Mouse (Mus musculus): Measurements from ENCODE around the gene Cbx5. TPM values are rescaled to one million over a fixed set of nuclear protein-coding genes. Genes with fewer than 3 reads are reported as not detected.

Gene Cbx5
- polyA plus RNA-seq, 1 experiment from 2014 or later = 115 TPM

GRCm38 (mm10) chr15:103178767-103179166, 60.8 kb downstream of the Cbx5 start:
- Histone ChIP-seq H3K27ac (no peak overlapping the region), H3K4me2 (no peak overlapping the region), H3K36me3 (no peaks in the 10 kb centered on the region), H3K9me3 (no peaks in the 10 kb centered on the region), H3K27me3 (peaks cover 76% of the 10 kb centered on the region), H3K9ac (no peak overlapping the region), H3K4me3 (no peak overlapping the region), H3K4me1 (peaks cover 26% of the 10 kb centered on the region)
- WGBS = 83% methylated on average over 1 of the region's 1 CpGs
- no peak for ATAC-seq (ENCODE audit: borderline replicate concordance, extremely low read depth, low FRiP score, low TSS enrichment)

DNA sequence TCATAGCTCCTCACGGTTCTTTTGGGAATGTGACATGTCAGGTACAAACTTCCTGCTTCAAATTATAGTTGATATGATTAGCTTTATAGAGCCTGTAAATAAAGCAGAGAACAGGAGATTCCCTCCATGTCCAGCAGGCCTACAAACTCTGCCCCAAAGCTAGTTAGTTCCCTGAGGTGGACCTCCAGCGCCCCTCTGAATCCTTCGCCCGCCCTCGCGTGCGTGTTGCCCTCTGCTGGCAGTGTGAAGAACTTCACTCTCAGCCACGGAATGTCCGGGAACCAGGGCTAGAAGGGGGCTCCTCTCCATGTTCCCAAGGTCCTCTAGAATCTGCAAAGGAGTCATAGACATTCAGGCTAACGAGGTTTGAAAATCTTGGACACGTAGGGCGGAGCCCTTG, 61.5 kb downstream of the Cbx5 start:
- 16% methylated on average over 12 of the region's 12 CpGs for WGBS
- H3K4me3 ChIP-seq = no peak overlapping the region
- H3K36me3 ChIP-seq = no peaks in the 10 kb centered on the region
- peaks cover 80% of the 10 kb centered on the region for H3K27me3 ChIP-seq
- peaks cover 19% of the 10 kb centered on the region for H3K4me1 ChIP-seq
- no peak overlapping the region for H3K9ac ChIP-seq
- H3K27ac ChIP-seq = no peak overlapping the region
- H3K4me2 ChIP-seq = no peak overlapping the region; the same call in 1 of the 2 replicates
- H3K9me3 ChIP-seq = no peaks in the 10 kb centered on the region
- no peak for ATAC-seq (ENCODE audit: borderline replicate concordance, extremely low read depth, low FRiP score, low TSS enrichment)

DNA sequence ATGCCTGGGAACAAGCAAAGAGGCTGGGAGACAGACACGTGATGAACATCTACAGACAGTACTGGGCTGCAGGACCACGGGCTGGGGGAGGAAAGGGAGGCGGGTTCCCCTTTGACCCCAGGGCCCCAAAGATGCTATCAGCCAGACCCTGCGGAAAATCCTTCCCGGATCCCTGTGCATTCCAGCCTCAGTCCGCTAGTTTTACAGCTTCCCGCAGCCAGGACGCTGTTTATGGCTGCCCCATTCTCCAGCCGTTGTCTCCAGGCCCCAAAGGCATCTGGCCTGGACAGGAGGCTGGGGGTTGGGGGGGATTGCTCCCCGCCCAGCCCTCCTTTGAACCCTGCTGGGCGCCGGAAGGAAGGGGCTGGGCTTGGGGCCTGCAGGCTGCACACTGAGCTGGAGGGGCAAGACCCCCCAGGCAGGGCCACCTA, 62.0 kb downstream of the Cbx5 start:
- WGBS = 6% methylated on average over 11 of the region's 12 CpGs
- ATAC-seq (ENCODE audit: borderline replicate concordance, extremely low read depth, low FRiP score, low TSS enrichment) = 0 out of 2 replicates have a peak, but pooled peaks have one; percentile 13

GRCm38 (mm10) chr15:103176874-103177421, 62.7 kb downstream of the Cbx5 start:
- Histone ChIP-seq H3K27ac (no peak overlapping the region), H3K4me3 (peak overlapping the region; percentile 4; the same call in 1 of the 2 replicates), H3K4me2 (peak overlapping the region; percentile 40; the same call in 1 of the 2 replicates)

More for the DNA sequence above, 62.0 kb downstream of the Cbx5 start:
- H3K9me3 ChIP-seq = no peaks in the 10 kb centered on the region
- peaks cover 14% of the 10 kb centered on the region for H3K4me1 ChIP-seq
- H3K4me3 ChIP-seq = no peak overlapping the region
- H3K9ac ChIP-seq = no peak overlapping the region; the same call in 1 of the 2 replicates
- H3K27ac ChIP-seq = no peak overlapping the region
- peaks cover 80% of the 10 kb centered on the region for H3K27me3 ChIP-seq
- H3K4me2 ChIP-seq = peak overlapping the region; percentile 40
- H3K36me3 ChIP-seq = no peaks in the 10 kb centered on the region

DNA sequence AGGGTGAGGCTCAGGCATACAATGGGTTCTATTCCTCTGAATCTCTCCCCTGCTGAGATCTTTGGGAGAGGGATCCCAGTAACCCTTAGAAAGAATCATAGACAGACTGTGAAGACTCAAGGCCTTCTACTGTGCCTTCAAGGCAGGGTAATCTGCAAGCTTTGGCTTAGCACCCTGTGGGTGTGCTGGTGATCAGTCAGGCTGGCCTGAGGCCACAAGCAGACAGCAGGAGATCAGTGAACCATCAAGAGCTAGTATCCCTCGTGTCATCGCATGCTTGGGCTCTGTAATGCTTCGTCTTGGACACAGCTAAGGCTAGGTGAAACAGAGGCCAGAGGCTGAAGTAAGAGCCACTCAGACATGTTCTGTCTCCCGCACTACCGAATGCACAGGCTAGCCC, 66.4 kb downstream of the Cbx5 start:
- H3K27ac ChIP-seq = no peak overlapping the region
- H3K36me3 ChIP-seq = no peaks in the 10 kb centered on the region
- ATAC-seq (ENCODE audit: borderline replicate concordance, extremely low read depth, low FRiP score, low TSS enrichment) = no peak
- peaks cover 99% of the 10 kb centered on the region for H3K27me3 ChIP-seq
- WGBS = 78% methylated on average over 5 of the region's 5 CpGs
- H3K4me1 ChIP-seq = peaks cover 34% of the 10 kb centered on the region
- H3K4me2 ChIP-seq = no peak overlapping the region
- H3K9ac ChIP-seq = no peak overlapping the region
- no peaks in the 10 kb centered on the region for H3K9me3 ChIP-seq
- H3K4me3 ChIP-seq = no peak overlapping the region

More at GRCm38 (mm10) chr15:103176874-103177421, 62.7 kb downstream of the Cbx5 start:
- Histone ChIP-seq H3K4me1 (peaks cover 14% of the 10 kb centered on the region), H3K27me3 (peaks cover 86% of the 10 kb centered on the region), H3K9me3 (no peaks in the 10 kb centered on the region), H3K36me3 (no peaks in the 10 kb centered on the region), H3K9ac (no peak overlapping the region)
- 2% methylated on average over 18 of the region's 18 CpGs for WGBS
- peak; percentile 62 for ATAC-seq (ENCODE audit: borderline replicate concordance, extremely low read depth, low FRiP score, low TSS enrichment)

- 5% methylated on average over 10 of the region's 10 CpGs for WGBS
- no peak overlapping the region for H3K9ac ChIP-seq
- ATAC-seq (ENCODE audit: borderline replicate concordance, extremely low read depth, low FRiP score, low TSS enrichment) = no peak
- peaks cover 99% of the 10 kb centered on the region for H3K27me3 ChIP-seq
- peaks cover 27% of the 10 kb centered on the region for H3K4me1 ChIP-seq
- H3K9me3 ChIP-seq = no peaks in the 10 kb centered on the region
- no peak overlapping the region for H3K27ac ChIP-seq
- no peaks in the 10 kb centered on the region for H3K36me3 ChIP-seq
- H3K4me2 ChIP-seq = no peak overlapping the region
- H3K4me3 ChIP-seq = no peak overlapping the region
These were observed 67.1 kb downstream of the Cbx5 start for GRCm38 (mm10) chr15:103172537-103172936.

- no peak overlapping the region for H3K27ac ChIP-seq
- H3K9me3 ChIP-seq = no peaks in the 10 kb centered on the region
- H3K9ac ChIP-seq = no peak overlapping the region
- H3K27me3 ChIP-seq = peaks cover 99% of the 10 kb centered on the region
- WGBS = 12% methylated on average over 8 of the region's 8 CpGs
- ATAC-seq (ENCODE audit: borderline replicate concordance, extremely low read depth, low FRiP score, low TSS enrichment) = no peak
- no peak overlapping the region for H3K4me3 ChIP-seq
- peaks cover 19% of the 10 kb centered on the region for H3K4me1 ChIP-seq
- no peak overlapping the region for H3K4me2 ChIP-seq
- no peaks in the 10 kb centered on the region for H3K36me3 ChIP-seq
These were observed 68.3 kb downstream of the Cbx5 start for GRCm38 (mm10) chr15:103171276-103171675.

DNA sequence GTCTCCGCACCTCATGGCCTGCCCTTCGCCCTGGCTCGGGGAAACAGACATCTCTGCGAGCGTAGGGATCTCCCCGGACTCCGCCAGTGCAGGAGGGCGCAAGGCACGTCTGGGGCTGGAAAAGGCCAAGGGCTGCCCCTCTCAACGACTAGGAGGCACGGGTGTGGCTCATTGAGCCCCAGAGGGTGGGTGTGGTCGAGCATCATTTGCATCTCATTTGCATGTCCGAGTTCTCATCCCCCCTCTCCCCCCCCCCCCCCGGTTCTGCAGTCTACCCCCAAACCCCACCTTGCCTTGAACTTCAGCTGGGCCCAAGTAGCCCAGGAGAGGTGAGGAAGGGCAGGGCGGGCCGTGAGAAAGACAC, 69.3 kb downstream of the Cbx5 start:
- H3K4me3 ChIP-seq = peak overlapping the region; percentile 51
- H3K4me1 ChIP-seq = peaks cover 19% of the 10 kb centered on the region
- H3K9me3 ChIP-seq = no peaks in the 10 kb centered on the region
- no peak overlapping the region for H3K9ac ChIP-seq
- 14% methylated on average over 14 of the region's 16 CpGs for WGBS
- no peaks in the 10 kb centered on the region for H3K36me3 ChIP-seq
- no peak overlapping the region for H3K27ac ChIP-seq
- peak overlapping the region; percentile 92 for H3K4me2 ChIP-seq
- no peak for ATAC-seq (ENCODE audit: borderline replicate concordance, extremely low read depth, low FRiP score, low TSS enrichment)
- peaks cover 97% of the 10 kb centered on the region for H3K27me3 ChIP-seq

GRCm38 (mm10) chr15:103169612-103170315, 69.9 kb downstream of the Cbx5 start:
- Histone ChIP-seq H3K27ac (no peak overlapping the region), H3K36me3 (no peaks in the 10 kb centered on the region), H3K9me3 (no peaks in the 10 kb centered on the region), H3K4me3 (peak overlapping the region; percentile 51), H3K9ac (no peak overlapping the region), H3K27me3 (peaks cover 92% of the 10 kb centered on the region), H3K4me2 (peak overlapping the region; percentile 92), H3K4me1 (peaks cover 19% of the 10 kb centered on the region)
- WGBS = 6% methylated on average over 26 of the region's 26 CpGs
- no peak for ATAC-seq (ENCODE audit: borderline replicate concordance, extremely low read depth, low FRiP score, low TSS enrichment)

GRCm38 (mm10) chr15:103168801-103169611, 70.6 kb downstream of the Cbx5 start:
- ATAC-seq (ENCODE audit: borderline replicate concordance, extremely low read depth, low FRiP score, low TSS enrichment) = peak; percentile 19; the same call in 1 of the 2 replicates
- Histone ChIP-seq H3K4me1 (peaks cover 19% of the 10 kb centered on the region), H3K9me3 (no peaks in the 10 kb centered on the region), H3K27me3 (peaks cover 84% of the 10 kb centered on the region), H3K27ac (no peak overlapping the region), H3K4me3 (peak overlapping the region; percentile 51), H3K36me3 (no peaks in the 10 kb centered on the region), H3K9ac (peak overlapping the region; percentile 44), H3K4me2 (peak overlapping the region; percentile 92)
- WGBS = under 1% methylated on average over 62 of the region's 63 CpGs

DNA sequence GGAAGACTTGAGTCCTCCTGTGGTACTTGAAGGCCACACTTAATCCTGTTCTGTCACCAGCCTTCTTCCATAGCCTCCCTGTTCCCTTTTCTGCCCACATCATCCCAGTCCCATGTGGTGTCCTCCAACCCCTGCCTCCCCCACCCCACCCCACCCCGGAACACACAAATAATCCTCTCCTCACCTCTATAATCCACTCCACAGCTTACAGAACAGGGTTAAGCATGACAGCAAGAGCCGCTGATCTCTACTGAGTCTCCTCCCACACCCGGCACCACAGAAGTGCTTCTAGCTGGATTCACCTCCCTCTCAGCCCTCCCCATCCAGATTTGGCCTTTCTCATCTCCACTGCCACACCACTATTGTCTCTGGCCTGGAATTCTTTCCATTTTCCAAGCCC, 71.8 kb downstream of the Cbx5 start:
- Histone ChIP-seq H3K27ac (no peak overlapping the region), H3K9ac (no peak overlapping the region), H3K4me1 (peaks cover 25% of the 10 kb centered on the region), H3K4me2 (no peak overlapping the region), H3K36me3 (no peaks in the 10 kb centered on the region), H3K4me3 (no peak overlapping the region), H3K9me3 (no peaks in the 10 kb centered on the region), H3K27me3 (peaks cover 73% of the 10 kb centered on the region)
- ATAC-seq (ENCODE audit: borderline replicate concordance, extremely low read depth, low FRiP score, low TSS enrichment) = no peak
- 18% methylated on average over 3 of the region's 3 CpGs for WGBS

Measured in lung, embryonic 15.5 days (tissue).